Mouse (Mus musculus): ENCODE measurements around the gene Larp6.

Gene Larp6

GRCm38 (mm10) chr9:60712771-60713541 lies at the start of gene Larp6:
Gene Larp6 (plus strand): TSS chr9:60712989.
- peak; percentile 5 for DNase-seq (ENCODE audit: extremely low spot score, low read depth, low spot score)

GRCm38 (mm10) chr9:60664385-60664784 lies 48.4 kb upstream of the Larp6 start:
- no peak for DNase-seq (ENCODE audit: extremely low spot score, low read depth, low spot score)

GRCm38 (mm10) chr9:60664866-60665265 lies 47.9 kb upstream of the Larp6 start:
- DNase-seq (ENCODE audit: extremely low spot score, low read depth, low spot score): no peak

- no peak for DNase-seq (ENCODE audit: extremely low spot score, low read depth, low spot score)
Observed at GRCm38 (mm10) chr9:60665535-60665934, 47.3 kb upstream of the Larp6 start.

- DNase-seq (ENCODE audit: extremely low spot score, low read depth, low spot score): no peak
Observed at GRCm38 (mm10) chr9:60668886-60669285, 43.9 kb upstream of the Larp6 start.

- DNase-seq (ENCODE audit: extremely low spot score, low read depth, low spot score): no peak
Observed at GRCm38 (mm10) chr9:60672568-60672967, 40.2 kb upstream of the Larp6 start.

GRCm38 (mm10) chr9:60674780-60675179 lies 38.0 kb upstream of the Larp6 start:
- no peak for DNase-seq (ENCODE audit: extremely low spot score, low read depth, low spot score)

GRCm38 (mm10) chr9:60676429-60676828 lies 36.4 kb upstream of the Larp6 start:
- no peak for DNase-seq (ENCODE audit: extremely low spot score, low read depth, low spot score)

GRCm38 (mm10) chr9:60678913-60679312 lies 33.9 kb upstream of the Larp6 start:
- DNase-seq (ENCODE audit: extremely low spot score, low read depth, low spot score): no peak

GRCm38 (mm10) chr9:60681005-60681404 lies 31.8 kb upstream of the Larp6 start:
- no peak for DNase-seq (ENCODE audit: extremely low spot score, low read depth, low spot score)

GRCm38 (mm10) chr9:60682753-60683152 lies 30.0 kb upstream of the Larp6 start:
- no peak for DNase-seq (ENCODE audit: extremely low spot score, low read depth, low spot score)

GRCm38 (mm10) chr9:60687415-60687814 lies 25.4 kb upstream of the Larp6 start:
- no peak for DNase-seq (ENCODE audit: extremely low spot score, low read depth, low spot score)

- peak; percentile 67 for DNase-seq (ENCODE audit: extremely low spot score, low read depth, low spot score)
Observed at GRCm38 (mm10) chr9:60687891-60688324, 24.9 kb upstream of the Larp6 start, which contains the start of gene Lrrc49. Gene Lrrc49 (minus strand): TSS chr9:60688158.

GRCm38 (mm10) chr9:60692624-60693023 lies 20.2 kb upstream of the Larp6 start:
- DNase-seq (ENCODE audit: extremely low spot score, low read depth, low spot score): no peak

GRCm38 (mm10) chr9:60693986-60694385 lies 18.8 kb upstream of the Larp6 start:
- no peak for DNase-seq (ENCODE audit: extremely low spot score, low read depth, low spot score)

GRCm38 (mm10) chr9:60696271-60696985 lies 16.4 kb upstream of the Larp6 start:
- no peak for DNase-seq (ENCODE audit: extremely low spot score, low read depth, low spot score)

- no peak for DNase-seq (ENCODE audit: extremely low spot score, low read depth, low spot score)
Observed at GRCm38 (mm10) chr9:60699581-60700231, 13.1 kb upstream of the Larp6 start.

- DNase-seq (ENCODE audit: extremely low spot score, low read depth, low spot score): no peak
Observed at GRCm38 (mm10) chr9:60707594-60707993, 5.2 kb upstream of the Larp6 start.

GRCm38 (mm10) chr9:60708606-60709005 lies 4.2 kb upstream of the Larp6 start:
- no peak for DNase-seq (ENCODE audit: extremely low spot score, low read depth, low spot score)

- no peak for DNase-seq (ENCODE audit: extremely low spot score, low read depth, low spot score)
Observed at GRCm38 (mm10) chr9:60709721-60710120, 3.1 kb upstream of the Larp6 start.

GRCm38 (mm10) chr9:60712011-60712410 lies 778 bp upstream of the Larp6 start:
- no peak for DNase-seq (ENCODE audit: extremely low spot score, low read depth, low spot score)

GRCm38 (mm10) chr9:60713616-60714015 lies 827 bp downstream of the Larp6 start:
- no peak for DNase-seq (ENCODE audit: extremely low spot score, low read depth, low spot score)

Data from hindlimb bud, embryonic 11.5 days (tissue).